Mouse (Mus musculus): ENCODE data around the gene Sass6. TPM values are rescaled to one million over a fixed set of nuclear protein-coding genes. Genes with fewer than 3 reads are reported as not detected.
A peak's percentile ranks its signal among the peaks of the same experiment; 100 is the strongest.
"Not testable (repeated sequence)": the region's sequence is repeated elsewhere in the genome, so short reads cannot be mapped to it uniquely, and the experiment has no call there.

The Sass6 gene
- total RNA-seq, 2 experiments from 2014 or later = 16.3 to 19.8 TPM

DNA sequence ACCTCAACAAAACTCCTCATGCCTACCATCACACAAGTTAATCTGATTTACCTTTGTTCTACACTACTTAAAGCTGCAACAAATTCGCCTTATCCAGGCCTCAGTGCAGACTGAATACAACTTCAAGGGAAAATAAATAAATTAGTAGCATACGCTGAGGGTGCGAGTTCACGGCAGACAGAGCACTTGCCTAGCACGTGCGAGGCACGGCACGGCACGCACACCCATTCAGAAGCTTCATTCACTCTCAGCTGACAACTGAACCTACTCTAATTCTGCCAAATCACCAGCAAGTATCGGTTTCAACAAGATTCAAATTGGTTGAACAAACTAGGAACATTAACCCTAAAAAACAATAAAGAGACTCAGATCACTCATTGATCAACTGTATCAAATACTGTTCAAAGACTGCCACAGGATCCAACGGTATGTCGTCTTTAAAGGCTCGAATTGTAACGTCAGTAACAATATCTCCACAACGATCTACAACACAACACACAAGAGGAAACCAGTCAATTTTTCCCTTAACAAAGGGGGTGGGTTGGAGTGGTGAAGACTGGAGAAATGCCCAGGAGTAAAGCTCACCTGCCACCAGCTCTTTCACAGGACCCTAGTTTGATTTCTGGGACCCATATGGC is 64.3 kb downstream of the Sass6 start:
- ATAC-seq (replicated peaks; ENCODE audit: low FRiP score, poor library complexity, severe bottlenecking) = no peak

DNA sequence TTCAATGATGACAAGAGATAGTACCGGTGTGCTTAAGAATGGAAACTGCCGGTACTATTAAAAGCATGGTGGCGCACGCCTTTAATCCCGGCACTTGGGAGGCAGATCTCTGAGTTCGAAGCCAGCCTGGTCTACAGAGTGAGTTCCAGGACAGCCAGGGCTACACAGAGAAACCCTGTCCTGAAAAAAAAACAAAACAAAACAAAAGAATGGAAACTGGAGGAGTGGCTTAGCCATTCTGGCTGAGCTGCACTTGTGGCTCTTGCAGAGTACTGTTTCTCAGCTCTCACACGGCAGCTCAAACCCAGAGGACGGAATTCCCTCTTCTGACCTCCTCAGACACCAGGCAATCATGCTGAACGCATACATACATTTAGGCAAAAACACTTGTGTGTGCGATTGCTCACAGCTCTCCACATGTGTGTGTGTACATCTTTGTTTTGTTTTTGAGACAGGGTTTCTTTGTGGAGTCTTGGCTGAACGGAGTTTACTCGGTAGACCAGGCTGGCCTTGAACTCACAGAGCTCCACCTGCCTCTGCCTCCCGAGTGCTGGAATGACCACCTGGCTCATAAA is 65.2 kb downstream of the Sass6 start:
- ATAC-seq (replicated peaks; ENCODE audit: low FRiP score, poor library complexity, severe bottlenecking) = no peak

GRCm38 (mm10) chr3:116661288-116661869 is 66.6 kb downstream of the Sass6 start:
- ATAC-seq (replicated peaks; ENCODE audit: low FRiP score, poor library complexity, severe bottlenecking) = peak; percentile 5

DNA sequence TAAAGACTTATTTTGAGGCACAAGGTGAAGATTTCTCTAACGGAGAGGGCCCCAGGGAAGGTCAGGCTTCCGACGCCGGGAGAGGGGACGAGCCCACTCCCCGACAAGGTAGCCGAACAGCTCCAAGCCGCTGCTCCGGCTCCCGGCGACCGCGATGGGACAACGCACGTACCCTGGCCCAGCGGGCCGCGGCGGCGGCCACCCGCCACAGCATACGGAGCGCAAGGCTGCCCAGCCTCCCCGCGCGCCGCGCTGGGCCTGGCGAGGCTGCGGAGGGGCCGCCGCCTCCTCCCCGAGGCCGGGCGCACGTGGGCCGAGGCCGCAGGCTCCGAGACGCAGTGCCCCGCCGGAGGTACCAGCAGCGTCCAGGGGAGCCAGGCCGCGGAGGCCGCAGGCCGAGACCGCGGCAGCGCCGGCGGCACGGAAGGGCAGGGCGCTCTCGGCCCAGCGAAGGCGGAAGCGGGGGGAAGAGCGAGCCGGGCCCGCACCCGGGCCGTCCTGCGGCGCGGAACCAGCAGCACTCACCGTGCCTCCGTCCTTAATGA is 67.2 kb downstream of the Sass6 start:
- peak; percentile 53 for ATAC-seq (replicated peaks; ENCODE audit: low FRiP score, poor library complexity, severe bottlenecking)

DNA sequence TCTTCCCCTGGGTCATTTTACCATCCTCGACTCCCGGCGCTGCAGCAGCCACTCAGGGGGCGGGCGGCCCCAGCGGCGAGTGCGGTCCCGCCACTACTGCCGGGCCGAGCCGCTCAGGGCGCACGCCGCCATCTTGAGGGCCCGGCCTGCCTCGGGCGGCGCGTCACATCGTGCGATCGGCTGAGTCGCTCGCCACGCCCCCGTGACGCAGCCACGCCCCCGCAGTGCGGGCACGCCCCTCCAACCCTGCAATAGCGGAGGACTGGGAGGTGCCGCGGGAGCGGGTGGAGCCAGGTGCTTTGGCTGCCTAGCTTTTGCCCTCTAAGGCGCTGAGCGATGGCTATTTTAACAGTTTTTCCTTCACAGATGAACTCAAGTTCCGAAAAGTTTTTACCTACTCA is 67.7 kb downstream of the Sass6 start, which contains the start of gene Mfsd14a:
TSS of gene Mfsd14a (minus strand) at position 215 of the 401 bp plus-strand sequence.
- ATAC-seq (replicated peaks; ENCODE audit: low FRiP score, poor library complexity, severe bottlenecking) = peak; percentile 98

DNA sequence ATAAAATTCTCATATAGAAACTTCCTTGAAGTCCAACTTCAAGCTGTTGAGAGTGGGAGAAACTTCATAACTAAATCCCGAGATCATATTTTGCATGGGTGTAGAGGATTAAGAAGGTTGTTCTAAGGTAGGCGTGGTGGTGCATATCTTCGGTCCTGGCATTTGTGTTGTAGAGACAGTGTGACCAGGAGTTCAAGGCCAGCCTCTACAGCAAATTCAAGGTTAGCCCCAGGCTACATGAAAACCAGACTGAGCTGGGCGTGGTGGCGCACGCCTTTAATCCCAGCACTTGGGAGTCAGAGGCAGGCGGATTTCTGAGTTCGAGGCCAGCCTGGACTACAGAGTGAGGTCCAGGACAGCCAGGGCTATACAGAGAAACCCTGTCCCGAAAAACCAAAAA is 69.5 kb downstream of the Sass6 start:
- ATAC-seq (replicated peaks; ENCODE audit: low FRiP score, poor library complexity, severe bottlenecking) = not testable (repeated sequence)

Other genes with a start within 250 kb of the Sass6 start
- 16.1 and 16.9 TPM in 2 replicates for gene Cdc14a, start 170.9 kb upstream of the Sass6 start, total RNA-seq (2015; ENCODE audit: low replicate concordance)
- 18.0 and 19.7 TPM in 2 replicates for gene Cdc14a, start 170.9 kb upstream of the Sass6 start, total RNA-seq (2017; ENCODE audit: low replicate concordance)
- 1.5 and 13.6 TPM in 2 replicates for gene Rtca, start 86.8 kb upstream of the Sass6 start, total RNA-seq (2015; ENCODE audit: low replicate concordance)
- 5.6 and 5.8 TPM in 2 replicates for gene Rtca, start 86.8 kb upstream of the Sass6 start, total RNA-seq (2017; ENCODE audit: low replicate concordance)
- gene Dbt, start 81.9 kb upstream of the Sass6 start, total RNA-seq (2015; ENCODE audit: low replicate concordance) = 3.3 and 7.9 TPM in 2 replicates
- 3.3 and 10.1 TPM in 2 replicates for gene Dbt, start 81.9 kb upstream of the Sass6 start, total RNA-seq (2017; ENCODE audit: low replicate concordance)
- 1.5 and 8.8 TPM in 2 replicates for gene Lrrc39, start 32.0 kb upstream of the Sass6 start, total RNA-seq (2015; ENCODE audit: low replicate concordance)
- gene Lrrc39, start 32.0 kb upstream of the Sass6 start, total RNA-seq (2017; ENCODE audit: low replicate concordance) = 14.0 and 19.0 TPM in 2 replicates
- gene Trmt13, start 19.6 kb downstream of the Sass6 start, total RNA-seq (2015; ENCODE audit: low replicate concordance) = 0.38 and 13.2 TPM in 2 replicates
- gene Trmt13, start 19.6 kb downstream of the Sass6 start, total RNA-seq (2017; ENCODE audit: low replicate concordance) = 10.1 and 10.7 TPM in 2 replicates
- gene Mfsd14a, start 67.7 kb downstream of the Sass6 start, total RNA-seq (2015; ENCODE audit: low replicate concordance) = 27.6 and 28.4 TPM in 2 replicates
- gene Mfsd14a, start 67.7 kb downstream of the Sass6 start, total RNA-seq (2017; ENCODE audit: low replicate concordance) = 12.5 and 16.7 TPM in 2 replicates
- not detected in 2 replicates for gene Gm43191, start 86.3 kb downstream of the Sass6 start, total RNA-seq (2015; ENCODE audit: low replicate concordance)
- gene Gm43191, start 86.3 kb downstream of the Sass6 start, total RNA-seq (2017; ENCODE audit: low replicate concordance) = 3.5 TPM in 1 of 2 replicates, not detected in the other
- 10.7 and 21.3 TPM in 2 replicates for gene Slc35a3, start 117.8 kb downstream of the Sass6 start, total RNA-seq (2015; ENCODE audit: low replicate concordance)
- gene Slc35a3, start 117.8 kb downstream of the Sass6 start, total RNA-seq (2017; ENCODE audit: low replicate concordance) = 16.0 and 17.1 TPM in 2 replicates
- gene Agl, start 213.2 kb downstream of the Sass6 start, total RNA-seq (2015; ENCODE audit: low replicate concordance) = 3.3 and 4.4 TPM in 2 replicates
- 3.9 and 4.2 TPM in 2 replicates for gene Agl, start 213.2 kb downstream of the Sass6 start, total RNA-seq (2017; ENCODE audit: low replicate concordance)

All from erythroblast, adult 5-6 weeks (primary cell).